Mouse (Mus musculus) intestine, embryonic 16.5 days (tissue): ENCODE measurements around the gene Tigd3. TPM values are rescaled to one million over a fixed set of nuclear protein-coding genes. Genes with fewer than 3 reads are reported as not detected.

ENCODE experiments used
- ATAC-seq: fragments of 200-750 bp; cut with Nextera tagmentation; 2 replicates; pipeline ENCODE4 v1.8.0; 2017; ENCODE audit warnings: moderate TSS enrichment, moderate library complexity
- H3K27ac ChIP-seq: fragments of 300-500 bp; sonication (generic); 2 replicates; pipeline ENCODE4 v1.5.1; 2014; ENCODE audit warnings: mild to moderate bottlenecking, low read length
- H3K27me3 ChIP-seq: fragments of 300-500 bp; sonication (generic); replicated peaks from 2 replicates; pipeline ENCODE4 v1.6.1; 2014; ENCODE audit warnings: low read length, control low read depth, mixed read lengths; ENCODE audit not compliant: control insufficient read depth, insufficient read depth
- H3K36me3 ChIP-seq: fragments of 300-500 bp; sonication (generic); 2 replicates; pipeline ENCODE4 v1.6.1; 2014; ENCODE audit warnings: low read length, control low read depth; ENCODE audit not compliant: control insufficient read depth, insufficient read depth
- H3K4me1 ChIP-seq: fragments of 300-500 bp; sonication (generic); 2 replicates; pipeline ENCODE4 v1.6.1; 2014; ENCODE audit warnings: low read length, control low read depth, mixed read lengths; ENCODE audit not compliant: control insufficient read depth, insufficient read depth
- H3K4me2 ChIP-seq: fragments of 300-500 bp; sonication (generic); 2 replicates; pipeline ENCODE4 v1.6.1; 2014; ENCODE audit warnings: low read depth, low read length, control low read depth
- H3K4me3 ChIP-seq: fragments of 300-500 bp; sonication (generic); 2 replicates; pipeline ENCODE4 v1.5.1; 2014; ENCODE audit warnings: mild to moderate bottlenecking, low read length
- H3K9ac ChIP-seq: fragments of 300-500 bp; sonication (generic); 2 replicates; pipeline ENCODE4 v1.6.1; 2014; ENCODE audit warnings: low read depth, low read length
- H3K9me3 ChIP-seq: fragments of 300-500 bp; sonication (generic); 2 replicates; pipeline ENCODE4 v1.6.1; 2016; ENCODE audit warnings: low read length, control low read depth; ENCODE audit not compliant: control insufficient read depth
- WGBS: fragments of 180-500 bp; shearing (Covaris S2); extraction: QIAGEN DNeasy Blood & Tissue Kit; methylation state at CpG from one replicate; pipeline ENCODE4 v1.1.7; 2014; 5-methylcytosine and 5-hydroxymethylcytosine counted together
- polyA plus RNA-seq: library from polyadenylated mRNA; unstranded; fragments of >200 nt; fragmentation: Nextera tagmentation; extraction: Ambion mirVana; gene quantifications from 2 replicates; pipeline ENCODE4 v1.2.1, GENCODE M21; 2015

The Tigd3 gene
- polyA plus RNA-seq, 1 experiment from 2014 or later = 1.5 TPM

GRCm38 (mm10) chr19:5845319-5846135 is 48.4 kb downstream of the Tigd3 start:
- H3K27ac ChIP-seq = peak overlapping the region; percentile 99
- H3K4me2 ChIP-seq = peak overlapping the region; percentile 69
- H3K9ac ChIP-seq = peak overlapping the region; percentile 79
- peak overlapping the region; percentile 56 for H3K4me3 ChIP-seq
- no peaks in the 10 kb centered on the region for H3K27me3 ChIP-seq
- 3% methylated on average over 45 of the region's 45 CpGs for WGBS
- no peaks in the 10 kb centered on the region for H3K36me3 ChIP-seq
- H3K4me1 ChIP-seq = peaks cover 73% of the 10 kb centered on the region
- peak; percentile 46 for ATAC-seq
- H3K9me3 ChIP-seq = no peaks in the 10 kb centered on the region

- no peak for ATAC-seq
- Histone ChIP-seq H3K9me3 (no peaks in the 10 kb centered on the region), H3K27ac (peak overlapping the region; percentile 99), H3K27me3 (no peaks in the 10 kb centered on the region), H3K36me3 (no peaks in the 10 kb centered on the region), H3K4me1 (peaks cover 72% of the 10 kb centered on the region), H3K4me3 (peak overlapping the region; percentile 56), H3K4me2 (peak overlapping the region; percentile 69), H3K9ac (peak overlapping the region; percentile 79)
- 62% methylated on average over 12 of the region's 12 CpGs for WGBS
These were observed 49.1 kb downstream of the Tigd3 start for GRCm38 (mm10) chr19:5844831-5845318.

GRCm38 (mm10) chr19:5843781-5844691 is 49.9 kb downstream of the Tigd3 start:
- Histone ChIP-seq H3K9ac (peak overlapping the region; percentile 79), H3K4me2 (peak overlapping the region; percentile 69), H3K36me3 (no peaks in the 10 kb centered on the region), H3K4me3 (peak overlapping the region; percentile 56), H3K27ac (peak overlapping the region; percentile 99), H3K9me3 (no peaks in the 10 kb centered on the region), H3K27me3 (no peaks in the 10 kb centered on the region), H3K4me1 (peaks cover 65% of the 10 kb centered on the region)
- 70% methylated on average over 30 of the region's 30 CpGs for WGBS
- no peak for ATAC-seq

- Histone ChIP-seq H3K4me1 (peaks cover 56% of the 10 kb centered on the region), H3K9ac (peak overlapping the region; percentile 79), H3K27ac (peak overlapping the region; percentile 99), H3K27me3 (no peaks in the 10 kb centered on the region), H3K36me3 (no peaks in the 10 kb centered on the region), H3K4me2 (peak overlapping the region; percentile 69), H3K9me3 (no peaks in the 10 kb centered on the region), H3K4me3 (peak overlapping the region; percentile 56)
- 72% methylated on average over 9 of the region's 9 CpGs for WGBS
- no peak for ATAC-seq
These were observed 50.9 kb downstream of the Tigd3 start for GRCm38 (mm10) chr19:5842785-5843730.

- Histone ChIP-seq H3K27me3 (no peaks in the 10 kb centered on the region), H3K4me2 (peak overlapping the region; percentile 69), H3K4me3 (peak overlapping the region; percentile 56), H3K9ac (peak overlapping the region; percentile 79), H3K9me3 (no peaks in the 10 kb centered on the region), H3K27ac (peak overlapping the region; percentile 99), H3K36me3 (no peaks in the 10 kb centered on the region), H3K4me1 (peaks cover 47% of the 10 kb centered on the region)
- no peak for ATAC-seq
- 72% methylated on average over 5 of the region's 5 CpGs for WGBS
These were observed 51.8 kb downstream of the Tigd3 start for GRCm38 (mm10) chr19:5841999-5842784.

- H3K9ac ChIP-seq = peak overlapping the region; percentile 22; the same call in 1 of the 2 replicates
- WGBS = 70% methylated on average over 4 of the region's 4 CpGs
These were observed 52.5 kb downstream of the Tigd3 start for GRCm38 (mm10) chr19:5841389-5841946.

More at GRCm38 (mm10) chr19:5841389-5841946, 52.5 kb downstream of the Tigd3 start:
- Histone ChIP-seq H3K4me2 (no peak overlapping the region; the same call in 1 of the 2 replicates), H3K36me3 (no peaks in the 10 kb centered on the region), H3K4me1 (peaks cover 41% of the 10 kb centered on the region), H3K27me3 (no peaks in the 10 kb centered on the region), H3K9me3 (no peaks in the 10 kb centered on the region), H3K4me3 (no peak overlapping the region), H3K27ac (peak overlapping the region; percentile 47; the same call in 1 of the 2 replicates)
- no peak for ATAC-seq
